Mouse (Mus musculus) thymus, adult 18-20 months (tissue): ENCODE data around the gene Gm21083.
"Not testable (repeated sequence)": the region's sequence is repeated elsewhere in the genome, so short reads cannot be mapped to it uniquely, and the experiment has no call there.

Experiments used
- DNase-seq, 2 experiments: peaks; one replicate each; pipeline ENCODE4 v3.0.0; 2022; ENCODE audit warnings: mixed read lengths in 2 of 2

The Gm21083 gene

GRCm38 (mm10) chr5:15577033-15577432, at the start of gene Gm21083:
TSS of gene Gm21083 (plus strand) at chr5:15577333.
- not testable (repeated sequence) for DNase-seq

GRCm38 (mm10) chr5:15529122-15529521, 48.0 kb upstream of the Gm21083 start, which contains the start of gene Gm21190:
TSS of gene Gm21190 (minus strand) at chr5:15529222.
- DNase-seq: not testable (repeated sequence)

GRCm38 (mm10) chr5:15548642-15549041, 28.5 kb upstream of the Gm21083 start:
- not testable (repeated sequence) for DNase-seq

GRCm38 (mm10) chr5:15549134-15549533, 28.0 kb upstream of the Gm21083 start:
- DNase-seq: not testable (repeated sequence)

- DNase-seq: not testable (repeated sequence)
Observed at GRCm38 (mm10) chr5:15549606-15550005, 27.5 kb upstream of the Gm21083 start.

GRCm38 (mm10) chr5:15558654-15559053, 18.5 kb upstream of the Gm21083 start:
- not testable (repeated sequence) for DNase-seq

GRCm38 (mm10) chr5:15561425-15562264, 15.5 kb upstream of the Gm21083 start:
- not testable (repeated sequence) for DNase-seq

GRCm38 (mm10) chr5:15573735-15574134, 3.4 kb upstream of the Gm21083 start:
- DNase-seq: not testable (repeated sequence)

- not testable (repeated sequence) for DNase-seq
Observed at GRCm38 (mm10) chr5:15586351-15586750, 9.2 kb downstream of the Gm21083 start.

GRCm38 (mm10) chr5:15588291-15588690, 11.2 kb downstream of the Gm21083 start:
- DNase-seq: not testable (repeated sequence)

GRCm38 (mm10) chr5:15590635-15591034, 13.5 kb downstream of the Gm21083 start:
- DNase-seq: not testable (repeated sequence)

GRCm38 (mm10) chr5:15591577-15591976, 14.4 kb downstream of the Gm21083 start:
- DNase-seq: not testable (repeated sequence)

- not testable (repeated sequence) for DNase-seq
Observed at GRCm38 (mm10) chr5:15598831-15599230, 21.7 kb downstream of the Gm21083 start.

- not testable (repeated sequence) for DNase-seq
Observed at GRCm38 (mm10) chr5:15600342-15600741, 23.2 kb downstream of the Gm21083 start.

- not testable (repeated sequence) for DNase-seq
Observed at GRCm38 (mm10) chr5:15601481-15601880, 24.3 kb downstream of the Gm21083 start.

GRCm38 (mm10) chr5:15601960-15602359, 24.8 kb downstream of the Gm21083 start:
- DNase-seq: not testable (repeated sequence)

GRCm38 (mm10) chr5:15602424-15602947, 25.4 kb downstream of the Gm21083 start:
- not testable (repeated sequence) for DNase-seq

GRCm38 (mm10) chr5:15603008-15603407, 25.9 kb downstream of the Gm21083 start:
- DNase-seq: not testable (repeated sequence)

- not testable (repeated sequence) for DNase-seq
Observed at GRCm38 (mm10) chr5:15603585-15603984, 26.5 kb downstream of the Gm21083 start.

- DNase-seq: peak; percentile 3 to 5
Observed at GRCm38 (mm10) chr5:15606677-15607076, 29.5 kb downstream of the Gm21083 start.

GRCm38 (mm10) chr5:15610695-15611094, 33.6 kb downstream of the Gm21083 start:
- not testable (repeated sequence) for DNase-seq

- DNase-seq: not testable (repeated sequence)
Observed at GRCm38 (mm10) chr5:15616195-15616594, 39.1 kb downstream of the Gm21083 start.

- DNase-seq: not testable (repeated sequence)
Observed at GRCm38 (mm10) chr5:15618764-15619163, 41.6 kb downstream of the Gm21083 start, which contains the start of gene Speer4d. TSS of gene Speer4d (plus strand) at chr5:15619064.

GRCm38 (mm10) chr5:15628136-15628535, 51.0 kb downstream of the Gm21083 start:
- not testable (repeated sequence) for DNase-seq
